26 mouse cellular contexts compared by ENCODE assay signal in the genomic region with DNA sequence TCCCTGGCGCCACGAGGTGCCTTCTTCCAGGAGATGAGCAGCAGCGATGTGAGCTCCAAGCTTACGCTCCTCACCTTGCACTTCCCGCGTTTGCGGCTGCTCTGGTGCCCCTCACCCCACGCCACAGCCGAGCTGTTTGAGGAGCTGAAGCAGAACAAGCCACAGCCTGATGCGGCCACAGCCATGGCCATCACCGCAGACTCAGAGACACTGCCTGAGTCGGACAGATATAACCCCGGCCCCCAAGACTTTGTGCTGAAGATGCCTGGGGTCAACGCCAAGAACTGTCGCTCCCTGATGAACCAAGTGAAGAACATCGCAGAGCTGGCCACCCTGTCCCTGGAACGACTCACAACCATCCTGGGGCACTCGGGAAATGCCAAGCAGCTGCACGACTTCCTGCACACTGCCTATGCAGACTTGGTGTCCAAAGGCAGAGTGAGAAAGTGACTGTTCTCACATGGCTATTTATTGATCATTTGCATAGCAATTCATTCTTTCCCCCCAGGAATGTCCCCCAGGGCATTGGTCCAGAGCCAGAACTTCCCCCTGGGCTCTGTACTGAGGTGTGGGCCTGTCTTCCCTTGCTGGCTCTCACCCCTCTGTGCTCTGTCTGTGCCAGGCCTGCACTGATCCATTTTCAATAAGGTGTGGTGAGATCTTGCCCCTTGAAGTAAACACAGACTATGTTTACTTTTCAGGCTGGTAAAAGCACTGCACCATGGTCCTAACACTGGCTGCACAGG. TPM values are rescaled to one million over a fixed set of nuclear protein-coding genes. Genes with fewer than 3 reads are reported as not detected.
A peak's percentile ranks its signal among the peaks of the same experiment; 100 is the strongest.
DNase-seq lines count a peak whose midpoint lies in the region; ATAC-seq and TF ChIP-seq lines count a peak whose summit lies in the region.
"Had no signal": no experiment of that assay in that cellular context is flagged by ENCODE, and none has a peak within 500 bp of the region (broad histone marks: within the 10 kb centered on the region; RNA-seq: fewer than 3 reads in every experiment).

No protein-coding gene starts in this region.

- H3K36me3 ChIP-seq in lung, embryonic 16.5 days (ENCODE audit: control insufficient read depth, insufficient read depth, low read length): peaks cover 11% of the 10 kb centered on the region
- peaks cover 53% of the 10 kb centered on the region for H3K36me3 ChIP-seq in E14TG2a.4 (ENCODE audit: insufficient read depth, low read length)

- H3K4me2 ChIP-seq in lung, embryonic 16.5 days (ENCODE audit: low read depth, low read length): no peak overlapping the region
- H3K4me2 ChIP-seq: limb, embryonic 13.5 days; liver, embryonic 11.5 days; midbrain, embryonic 12.5 days; neural tube, embryonic 13.5 days had no signal

- no peaks in the 10 kb centered on the region for H3K27me3 ChIP-seq in lung, embryonic 16.5 days (ENCODE audit: control insufficient read depth, insufficient read depth, low read depth, low read length)
- H3K27me3 ChIP-seq in E14TG2a.4 (ENCODE audit: insufficient read depth, low read length): peaks cover 2% of the 10 kb centered on the region; the same call in 1 of the 2 replicates
- H3K27me3 ChIP-seq: CH12.LX; limb, embryonic 13.5 days; midbrain, embryonic 12.5 days; neural tube, embryonic 13.5 days had no signal

- H3K4me1 ChIP-seq in lung, embryonic 16.5 days (replicated peaks; ENCODE audit: control insufficient read depth, insufficient read depth, low read length): no peaks in the 10 kb centered on the region
- H3K4me1 ChIP-seq in E14TG2a.4 (replicated peaks; ENCODE audit: low read depth, low read length): peaks cover 59% of the 10 kb centered on the region
- H3K4me1 ChIP-seq: limb, embryonic 13.5 days; midbrain, embryonic 12.5 days; neural tube, embryonic 13.5 days had no signal

- peak; percentile 47; the same call in 1 of the 2 replicates for ATAC-seq in lung, embryonic 16.5 days (ENCODE audit: low read depth)
- ATAC-seq in erythroid progenitor cell, adult 5-6 weeks (replicated peaks; ENCODE audit: low FRiP score, poor library complexity, severe bottlenecking): 0 out of 2 replicates have a peak, but pooled peaks have one; percentile 25
- ATAC-seq in erythroblast, adult 5-6 weeks (replicated peaks; ENCODE audit: low FRiP score, poor library complexity, severe bottlenecking): no peak
- ATAC-seq: forebrain, embryonic 14.5 days; hindbrain, embryonic 16.5 days; liver, postnatal 0 days had no signal

- peak; percentile 82 for DNase-seq in heart, adult 11 months
- DNase-seq in heart, adult 8-10 months (ENCODE audit: low spot score): no peak
- DNase-seq in lung, postnatal 25 days (ENCODE audit: low spot score): no peak
- no peak for DNase-seq in embryo, embryonic 10 days (ENCODE audit: low spot score)
- DNase-seq: adrenal gland, postnatal 25 days; cerebellum, adult 11-12 months; cerebellum, adult 9-11 months; gastrocnemius, postnatal 25 days; heart, adult 2 months; heart, postnatal 14 days; kidney, adult 18-20 months; kidney, postnatal 4 days; liver, postnatal 0 days; right cerebral cortex, postnatal 4 days had no signal

- no peak overlapping the region for H3K27ac ChIP-seq in lung, embryonic 16.5 days (ENCODE audit: low read length)
- H3K27ac ChIP-seq: heart, adult 2 months; kidney, postnatal 0 days; limb, embryonic 13.5 days; midbrain, embryonic 12.5 days; neural tube, embryonic 13.5 days had no signal

- H3K9ac ChIP-seq in lung, embryonic 16.5 days (ENCODE audit: low read length): no peak overlapping the region
- H3K9ac ChIP-seq: limb, embryonic 13.5 days; liver, postnatal 0 days; midbrain, embryonic 12.5 days; neural tube, embryonic 13.5 days had no signal

- no peak for TF ChIP-seq CTCF in E14TG2a.4 (conservative IDR thresholded peaks at IDR 0.05; ENCODE audit: low read length)

- no peak overlapping the region for H3K4me3 ChIP-seq in lung, embryonic 16.5 days (ENCODE audit: low read length)
- peak overlapping the region; percentile 67 for H3K4me3 ChIP-seq in E14TG2a.4 (replicated peaks; ENCODE audit: low read length)
- H3K4me3 ChIP-seq: heart, adult 2 months; limb, embryonic 13.5 days; midbrain, embryonic 12.5 days; neural tube, embryonic 13.5 days had no signal

- WGBS in lung, embryonic 16.5 days: 73% methylated on average over 19 of the region's 19 CpGs

- H3K9me3 ChIP-seq in lung, embryonic 16.5 days (ENCODE audit: control insufficient read depth, low read length): no peaks in the 10 kb centered on the region
- H3K9me3 ChIP-seq in E14TG2a.4 (ENCODE audit: low read length): no peaks in the 10 kb centered on the region
- H3K9me3 ChIP-seq: limb, embryonic 13.5 days; midbrain, embryonic 12.5 days; neural tube, embryonic 13.5 days had no signal

RNA-seq across cellular contexts. Expression of a gene that starts 38.5 kb away (rescaled TPM):
- total RNA-seq in heart, adult 8-10 months (2022): 10 to 100 TPM in 1 of 4 experiments, 1 to 10 TPM in 3; 6.8 to 10.1 (median 8.1) TPM
- polyA plus RNA-seq in lung, embryonic 16.5 days (2015; fragmentation: Nextera tagmentation; extraction: Ambion mirVana): 13.6 and 14.8 TPM in 2 replicates
- total RNA-seq in erythroid progenitor cell, adult 5-6 weeks (2015; ENCODE audit: low replicate concordance): 0.36 and 2.5 TPM in 2 replicates
- 0.45 and 4.4 TPM in 2 replicates for total RNA-seq in erythroid progenitor cell, adult 5-6 weeks (2017; ENCODE audit: low replicate concordance)
- 5.0 and 5.4 TPM in 2 replicates for total RNA-seq in erythroblast, adult 5-6 weeks (2015; ENCODE audit: low replicate concordance)
- total RNA-seq in erythroblast, adult 5-6 weeks (2017; ENCODE audit: low replicate concordance): 1.0 and 1.8 TPM in 2 replicates
